Mouse (Mus musculus): ENCODE data around the gene Ccng2.

The Ccng2 gene

DNA sequence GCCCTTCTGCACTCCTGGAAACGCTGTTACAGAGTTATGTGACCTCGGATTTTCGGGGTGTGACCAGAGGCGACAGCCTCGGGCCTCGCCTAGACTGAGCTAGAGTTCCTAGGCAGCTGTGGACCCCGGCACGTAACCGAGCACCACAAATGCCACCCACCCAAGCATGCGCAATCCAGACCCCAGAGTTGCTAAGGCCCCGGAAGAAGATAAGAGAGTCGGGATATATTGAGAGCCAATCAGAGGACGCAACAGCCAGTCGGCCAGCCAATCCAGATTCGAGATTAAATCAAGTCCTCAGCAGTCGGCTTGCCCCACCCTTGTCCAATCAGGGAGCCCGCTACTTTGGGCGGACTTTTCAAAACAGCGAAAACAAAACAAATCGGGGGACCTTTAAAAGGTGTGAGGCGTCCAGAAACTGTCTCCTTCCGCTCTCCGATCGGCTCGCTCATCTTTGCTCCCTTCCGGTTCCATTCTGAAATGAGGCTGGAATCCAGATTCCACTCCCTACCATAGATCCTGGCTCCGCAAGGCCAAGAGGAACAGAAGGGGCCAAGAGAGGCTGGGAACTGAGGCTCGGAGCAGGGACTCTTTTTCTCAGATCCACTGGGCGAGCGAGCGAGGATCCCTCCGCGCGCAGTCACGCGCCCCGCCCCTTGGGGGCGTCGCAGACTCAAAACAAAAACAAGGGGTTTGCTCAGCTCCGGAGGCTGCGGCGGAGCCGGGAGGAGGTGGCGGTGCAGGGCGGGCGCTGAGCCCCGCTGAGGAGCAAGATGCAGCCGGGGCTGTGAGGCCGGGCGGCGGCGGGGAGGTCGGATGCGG lies at the start of gene Ccng2:
TSS of gene Ccng2 (plus strand) at position 375 of the 822 bp plus-strand sequence.
- peak; percentile 98 for DNase-seq

DNA sequence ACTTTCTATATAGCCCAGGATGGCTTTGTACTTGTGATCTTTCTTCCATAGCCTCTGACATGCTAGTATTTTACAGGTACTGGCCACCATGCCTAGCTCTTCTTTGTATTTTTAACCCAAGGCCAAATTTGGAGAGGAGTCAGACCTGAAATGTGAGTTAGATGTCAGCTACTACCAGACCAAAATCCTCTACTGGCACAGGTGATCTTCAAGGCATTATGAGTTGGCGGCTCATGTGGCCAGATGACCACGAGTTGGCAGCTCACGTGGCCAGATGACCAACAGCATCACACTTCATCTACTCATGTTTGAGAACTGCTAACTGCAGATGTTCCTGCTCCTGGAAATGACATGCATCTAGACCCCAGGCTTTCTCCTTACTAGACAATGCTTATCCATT lies 48.7 kb upstream of the Ccng2 start:
- no peak for DNase-seq

DNA sequence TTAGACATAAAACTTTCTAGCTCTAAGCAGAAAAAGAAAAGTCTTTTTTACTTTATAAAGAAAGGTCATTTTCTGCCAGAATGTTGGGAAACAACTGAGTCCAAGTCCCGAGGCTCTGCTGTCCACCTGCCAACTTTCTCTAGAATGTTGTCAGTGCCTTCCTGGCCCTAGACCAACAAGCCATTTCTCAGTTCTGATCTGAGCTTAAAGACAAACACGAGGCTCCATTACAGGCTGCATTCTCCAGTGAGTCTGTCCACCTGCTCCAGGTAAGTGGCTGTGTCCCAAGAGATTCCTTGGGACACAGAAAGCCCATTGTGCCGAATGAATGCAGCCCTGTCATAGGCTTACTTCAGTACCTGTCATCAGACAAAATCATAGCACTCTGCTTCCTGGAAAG lies 45.4 kb upstream of the Ccng2 start:
- peak; percentile 63 for DNase-seq

DNA sequence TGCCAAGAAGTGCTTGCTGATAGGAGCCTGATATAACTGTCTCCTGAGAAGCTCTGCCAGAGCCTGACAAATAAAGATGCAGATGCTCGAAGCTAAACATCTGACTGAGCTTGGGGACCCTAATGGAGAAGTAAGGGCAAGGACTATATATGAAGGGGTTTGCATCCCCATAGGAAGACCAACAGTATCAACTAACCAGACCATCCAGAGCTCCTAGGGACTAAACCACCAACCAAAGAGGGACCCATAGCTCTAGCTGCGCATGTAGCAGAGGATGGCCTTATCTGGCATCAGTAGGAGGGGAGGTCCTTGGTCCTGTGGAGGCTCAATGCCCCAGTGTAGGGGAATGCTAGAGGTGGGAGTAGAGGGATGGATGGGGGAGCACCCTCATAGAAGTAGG lies 42.5 kb upstream of the Ccng2 start:
- DNase-seq = no peak

DNA sequence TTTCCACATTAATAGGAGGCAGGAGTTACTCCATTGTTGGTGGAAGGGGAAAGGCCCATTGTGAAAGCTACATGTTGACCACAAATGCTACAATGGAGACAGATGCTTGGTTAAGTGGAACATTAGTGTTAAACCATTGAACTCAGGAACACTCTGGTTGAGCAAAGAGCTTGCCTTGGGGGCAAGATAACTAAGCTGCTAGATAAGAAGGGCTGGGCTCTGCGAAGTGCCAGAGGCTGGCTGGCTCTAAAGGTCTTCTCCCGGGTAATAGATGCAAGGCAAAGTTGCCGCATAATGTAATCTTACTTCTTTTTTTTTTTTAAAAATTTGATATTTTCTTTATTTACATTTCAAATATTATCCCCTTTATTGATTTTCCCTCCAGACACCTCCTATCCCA lies 39.9 kb upstream of the Ccng2 start:
- no peak for DNase-seq

DNA sequence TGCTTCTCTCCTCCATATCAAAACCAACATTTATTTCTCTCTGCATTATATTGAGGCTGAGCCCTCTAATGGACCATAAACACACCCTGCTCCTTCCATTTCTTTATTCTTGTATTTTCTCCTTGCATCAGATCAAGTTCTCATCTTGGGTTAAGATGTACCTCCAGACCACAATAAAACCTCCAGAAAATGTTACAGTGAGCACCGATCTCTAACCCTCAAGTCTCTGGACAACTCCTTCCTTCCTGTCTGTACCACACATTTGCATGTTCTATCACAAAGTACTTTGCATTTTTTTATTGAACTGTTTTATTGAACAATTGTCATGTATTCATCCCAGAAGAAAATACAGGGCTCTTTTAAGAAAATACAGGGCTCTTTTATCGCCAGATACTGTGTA lies 37.5 kb upstream of the Ccng2 start:
- no peak for DNase-seq

DNA sequence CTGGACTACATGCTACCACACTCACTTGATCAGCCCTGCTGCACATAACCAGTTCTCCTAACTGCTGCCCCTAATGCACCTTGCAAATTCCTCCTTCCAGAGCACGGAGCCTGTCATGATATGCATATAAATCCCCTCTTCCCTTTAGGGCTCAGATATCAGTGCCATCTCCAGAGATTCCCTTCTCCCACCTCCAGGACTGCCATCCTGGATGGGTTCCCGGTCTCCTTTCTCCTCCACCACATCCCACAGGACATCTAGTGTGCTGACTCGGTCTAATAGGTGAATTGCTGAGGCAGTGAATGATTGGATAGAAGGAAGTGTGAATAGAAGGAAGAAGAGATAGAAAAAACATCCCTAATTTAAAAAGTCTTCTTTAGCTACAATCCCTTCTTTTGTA lies 35.3 kb upstream of the Ccng2 start:
- no peak for DNase-seq

DNA sequence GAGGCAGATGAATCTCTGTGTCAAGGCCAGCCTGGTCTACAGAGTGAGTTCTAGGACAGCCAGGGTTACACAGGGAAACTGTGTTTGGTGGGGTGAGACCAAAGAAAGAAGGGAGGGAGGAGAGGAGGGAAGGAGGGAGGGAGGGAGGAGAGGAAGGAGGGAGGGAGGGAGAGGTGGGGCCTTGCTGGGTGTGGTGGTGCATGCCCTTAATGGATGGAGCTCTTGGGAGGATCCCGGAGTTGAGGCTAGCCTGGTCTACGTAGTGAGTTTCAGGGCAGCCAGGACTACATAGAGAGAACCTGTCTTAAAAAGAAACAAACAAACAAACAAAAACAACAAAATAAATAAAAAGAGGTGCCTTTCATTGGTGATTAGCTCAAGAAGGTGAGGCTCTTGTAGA lies 34.2 kb upstream of the Ccng2 start:
- no peak for DNase-seq

DNA sequence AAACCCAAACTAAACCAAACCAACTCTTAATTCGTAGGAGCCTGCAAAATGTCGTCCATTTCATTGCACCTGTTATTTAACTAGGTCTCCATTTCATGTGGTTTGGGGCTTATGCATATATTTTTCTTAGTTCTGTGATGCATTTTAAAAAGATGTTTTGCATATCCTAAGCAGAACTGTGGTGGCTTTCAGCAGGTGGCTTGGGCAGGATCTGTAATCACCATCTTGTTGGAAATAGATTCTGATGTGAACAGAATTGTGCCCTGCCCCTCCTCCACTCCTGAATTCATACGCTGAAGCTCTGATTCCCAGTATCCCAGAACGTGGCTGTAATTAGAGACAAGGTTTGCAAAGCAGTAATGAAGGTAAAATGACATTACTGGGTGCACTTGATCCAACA lies 32.9 kb upstream of the Ccng2 start:
- DNase-seq = no peak

DNA sequence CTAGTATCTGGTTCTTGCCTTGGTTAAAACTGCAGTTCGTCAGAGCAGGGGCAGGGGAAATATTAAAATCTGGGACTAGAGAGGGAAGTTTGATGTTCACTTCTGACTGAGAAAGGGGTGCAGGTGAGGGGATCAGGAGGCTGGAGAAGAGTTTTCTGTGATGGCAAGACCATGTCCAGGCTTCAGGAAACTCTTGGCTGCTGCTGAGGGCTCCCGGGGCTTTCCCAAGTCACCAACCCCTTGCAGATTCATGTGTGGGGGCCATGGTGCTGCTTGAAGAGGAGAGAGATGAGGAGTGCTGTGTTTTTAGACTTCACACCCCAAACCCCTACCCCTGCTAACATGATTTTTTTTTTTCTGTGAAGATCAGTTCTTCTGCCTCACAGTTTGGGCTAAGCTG lies 32.5 kb upstream of the Ccng2 start:
- no peak for DNase-seq

DNA sequence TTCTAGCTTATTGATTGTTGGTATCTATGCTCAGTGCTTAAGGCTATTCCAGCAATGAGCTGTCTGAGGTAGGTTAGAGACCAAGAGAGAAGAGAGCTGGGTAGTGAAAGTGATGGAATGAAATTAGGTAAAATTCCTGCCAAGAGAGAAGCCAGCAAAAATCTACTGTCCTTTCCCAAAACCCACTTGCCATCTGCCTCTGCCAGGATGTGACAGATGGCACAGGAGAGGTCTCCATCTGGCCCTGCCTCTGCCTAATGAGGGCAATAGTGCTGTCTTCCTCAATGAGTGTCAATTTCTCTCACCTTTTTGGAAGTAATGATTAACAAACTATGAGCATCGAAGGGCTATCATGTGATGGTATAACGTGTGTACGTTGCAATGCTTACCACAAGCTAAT lies 31.2 kb upstream of the Ccng2 start:
- no peak for DNase-seq

DNA sequence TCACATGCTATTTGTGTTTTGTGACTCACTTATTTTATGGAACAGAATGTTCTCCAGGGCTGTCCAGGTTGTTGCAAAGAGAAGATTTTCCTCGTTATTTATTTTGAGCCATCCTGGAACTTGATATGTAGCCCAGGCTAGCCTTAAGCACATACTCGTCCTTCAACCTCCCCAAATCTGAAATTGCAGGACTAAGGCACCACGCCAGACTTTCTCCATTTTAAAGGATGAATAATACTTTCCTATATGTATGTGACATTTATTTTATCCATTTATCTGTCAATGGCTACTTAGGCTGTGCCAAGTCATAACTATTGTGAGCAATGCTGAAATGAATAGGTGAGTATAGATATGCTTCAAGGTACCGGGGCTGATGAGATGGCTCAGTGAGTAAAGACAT lies 30.5 kb upstream of the Ccng2 start:
- DNase-seq = no peak

DNA sequence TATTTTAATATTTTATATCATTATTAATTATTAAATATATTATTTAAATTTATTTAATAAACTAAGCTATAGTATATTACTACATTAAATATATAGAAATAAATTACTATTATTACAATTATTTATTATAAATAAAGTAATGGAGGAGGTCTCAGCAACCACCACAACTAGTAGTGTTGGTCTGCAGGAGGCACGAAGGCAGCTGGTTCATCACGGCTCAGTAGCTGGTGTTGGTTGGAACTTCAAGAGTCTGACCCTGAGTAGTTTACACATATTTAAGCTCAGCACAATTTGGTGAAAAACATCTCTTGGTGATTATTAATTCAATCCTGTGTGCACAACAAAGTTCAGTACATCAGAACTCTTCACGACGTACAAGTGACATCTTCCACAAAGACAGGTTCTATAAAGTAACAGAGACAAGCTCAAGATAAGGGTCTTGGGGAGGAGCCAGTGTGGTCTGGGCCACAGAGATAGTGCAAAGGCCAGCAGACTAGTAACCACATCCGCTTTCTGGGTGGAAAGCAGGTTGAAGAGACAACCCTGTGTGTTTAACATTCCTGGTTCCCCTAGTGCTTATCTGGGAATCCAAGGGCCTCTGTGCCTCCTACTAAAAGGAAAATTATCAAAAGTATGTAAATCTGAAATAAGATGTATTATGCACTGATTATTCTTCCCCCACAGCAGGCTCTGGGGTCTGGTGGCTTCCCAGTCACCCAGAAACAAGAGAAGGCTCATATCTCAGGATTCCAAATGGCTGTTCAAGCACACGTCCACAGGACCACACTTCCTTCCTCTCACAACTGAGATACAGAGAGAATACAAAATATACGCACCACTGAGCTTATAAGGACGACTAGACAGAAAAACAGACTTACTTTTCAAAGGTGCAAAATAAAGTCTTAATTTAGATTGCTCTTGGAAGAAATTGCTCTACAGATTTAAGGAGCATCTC lies 27.2 kb upstream of the Ccng2 start:
- DNase-seq = no peak

DNA sequence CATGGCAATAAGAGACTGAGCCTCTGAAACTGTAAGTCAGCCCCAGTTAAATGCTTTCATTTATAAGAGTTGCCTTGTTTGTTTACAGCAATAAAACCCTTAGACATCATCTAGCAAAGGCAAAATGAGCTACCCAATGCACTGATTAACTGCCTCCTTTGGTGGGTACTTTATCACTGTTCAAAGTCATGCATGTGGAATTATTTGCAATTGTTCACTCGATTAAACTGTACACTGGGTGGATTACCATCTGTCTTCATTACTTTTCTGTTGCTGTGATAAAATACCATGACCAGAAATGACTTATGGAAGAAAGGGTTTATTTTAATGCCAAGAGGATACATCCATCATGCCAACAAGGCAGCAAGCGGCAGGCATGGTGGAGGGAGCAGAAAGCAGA lies 21.8 kb upstream of the Ccng2 start:
- DNase-seq = no peak

DNA sequence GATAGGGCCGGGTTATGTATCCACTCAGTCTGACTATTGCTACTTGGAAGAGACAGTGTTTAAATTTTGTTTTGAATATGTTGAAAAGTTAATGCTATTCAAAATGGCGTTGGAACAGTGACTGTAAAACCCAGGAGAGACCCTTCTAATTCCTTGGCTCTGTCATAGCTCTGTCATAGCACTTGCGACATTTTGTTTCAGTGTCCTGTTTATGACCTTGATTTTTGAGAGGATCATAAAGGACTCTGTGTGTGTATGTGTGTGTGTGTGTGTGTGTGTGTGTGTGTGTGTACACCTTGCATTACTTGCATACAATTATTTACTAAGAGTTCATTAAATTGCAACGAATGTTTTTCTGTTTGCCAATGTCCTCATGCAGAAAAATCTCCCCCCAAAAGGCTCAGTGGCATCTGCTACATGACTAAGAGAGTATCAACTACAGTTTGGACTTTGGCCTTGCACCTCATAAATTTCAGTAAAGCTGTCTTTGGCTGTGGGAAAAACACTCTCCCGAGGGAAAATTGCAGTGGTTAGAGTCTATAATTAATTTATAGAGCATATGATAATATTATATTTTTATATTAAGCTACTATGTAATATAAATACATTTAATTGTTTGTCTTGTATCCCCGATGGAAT lies 17.0 kb upstream of the Ccng2 start:
- no peak for DNase-seq

DNA sequence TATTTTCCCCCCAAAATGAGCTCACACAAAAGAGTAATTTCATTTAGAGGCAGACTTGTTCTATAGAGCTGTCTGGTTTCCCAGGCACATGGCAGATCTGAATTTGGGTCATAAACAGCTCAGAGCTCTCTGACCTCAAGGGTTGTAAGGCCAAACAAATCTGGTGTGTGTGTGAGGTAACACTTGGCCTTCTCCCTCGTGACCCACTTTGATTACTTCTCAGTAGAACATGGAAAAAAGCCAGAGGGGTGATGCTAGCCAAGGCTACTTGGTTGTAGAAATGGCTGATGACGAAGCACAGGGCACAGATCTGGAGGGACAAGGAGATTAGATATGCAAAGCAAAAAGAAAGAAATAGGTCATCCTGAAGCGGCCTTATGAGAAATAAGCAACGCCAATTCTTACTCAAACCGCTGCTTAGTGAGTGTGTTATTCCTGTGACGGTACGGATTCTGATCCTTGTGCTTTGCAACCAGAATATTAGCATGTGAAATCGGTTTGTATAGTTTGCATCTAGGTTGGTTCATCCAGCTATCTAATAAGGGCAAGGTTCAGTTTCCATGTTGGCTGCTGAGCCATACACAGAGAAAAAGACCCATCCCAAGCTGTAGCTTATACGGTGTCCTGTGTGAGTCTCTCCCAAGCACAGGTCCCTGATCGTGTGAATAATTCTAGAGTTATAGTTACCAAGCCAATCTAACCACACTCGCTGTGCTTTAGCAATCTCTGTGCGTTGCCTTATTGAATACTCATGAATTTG lies 15.9 kb upstream of the Ccng2 start:
- DNase-seq = no peak

DNA sequence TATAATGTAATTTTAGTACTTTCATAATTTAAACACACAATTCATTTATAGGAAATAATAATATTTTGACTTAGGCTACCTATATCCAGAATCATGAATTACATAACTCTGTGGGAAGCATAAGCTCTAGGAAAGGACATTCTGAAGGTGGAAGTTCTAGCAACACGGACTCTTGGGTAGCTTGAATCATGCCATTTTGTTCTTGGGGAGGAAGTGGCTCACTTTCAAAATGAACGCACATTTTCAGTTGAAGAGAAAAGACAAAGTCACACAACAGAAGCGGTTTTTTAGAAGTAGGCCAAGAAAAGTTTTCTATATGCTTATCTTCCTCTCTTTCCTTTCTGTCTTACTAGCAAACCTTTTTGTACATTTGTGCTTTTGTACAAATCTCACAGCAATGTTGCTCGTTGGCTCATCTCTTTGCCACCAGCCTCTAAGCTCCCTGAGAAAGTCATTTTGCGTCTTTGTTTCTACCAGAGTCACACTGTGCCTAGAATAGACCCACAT lies 11.2 kb upstream of the Ccng2 start:
- DNase-seq = no peak

DNA sequence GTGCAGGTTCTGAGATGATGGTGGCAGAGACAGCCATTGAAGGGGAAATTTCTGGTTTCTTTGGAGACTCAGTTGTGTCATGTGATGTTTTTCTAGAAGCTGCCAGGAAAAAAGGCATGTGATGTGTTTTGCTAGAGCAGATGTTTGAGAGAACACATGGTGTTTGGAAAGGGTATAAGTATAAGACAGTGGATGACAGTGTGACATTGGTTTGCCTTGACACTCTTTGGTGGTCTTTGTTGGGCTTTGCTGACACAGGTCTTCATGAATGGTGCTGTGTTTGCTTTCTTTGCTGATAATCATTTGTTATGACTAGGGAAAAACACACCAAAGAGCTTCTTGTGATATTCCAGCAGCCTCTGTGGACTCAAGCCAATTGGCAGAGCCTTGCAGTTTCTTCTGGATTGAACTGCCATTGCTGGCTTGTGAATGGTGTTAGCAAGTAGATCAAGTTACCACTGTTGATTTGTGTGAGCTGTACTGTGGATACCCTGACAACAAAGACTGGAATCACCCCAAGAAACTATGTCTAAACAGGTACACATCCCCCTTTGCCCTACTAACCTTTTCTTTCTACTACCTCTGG lies 10.1 kb upstream of the Ccng2 start:
- DNase-seq = no peak

DNA sequence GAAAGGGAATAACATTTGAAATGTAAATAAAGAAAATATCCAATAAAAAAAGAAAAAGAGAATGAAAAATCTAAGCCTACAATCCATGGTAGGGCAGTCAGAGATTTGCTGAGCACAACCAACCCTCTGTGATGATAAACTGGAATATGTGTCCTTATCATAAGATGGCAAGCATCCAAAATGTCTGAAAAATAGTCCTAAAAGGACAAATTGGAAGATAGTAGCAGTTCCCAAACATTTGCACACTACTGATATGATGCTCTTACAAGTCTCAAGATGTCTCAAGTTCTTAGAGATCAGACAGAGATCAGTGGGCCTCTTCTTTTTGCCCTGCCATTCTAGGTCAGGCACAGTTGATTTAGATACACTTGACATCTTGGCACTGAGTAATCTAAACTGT lies 7.7 kb upstream of the Ccng2 start:
- DNase-seq = no peak

DNA sequence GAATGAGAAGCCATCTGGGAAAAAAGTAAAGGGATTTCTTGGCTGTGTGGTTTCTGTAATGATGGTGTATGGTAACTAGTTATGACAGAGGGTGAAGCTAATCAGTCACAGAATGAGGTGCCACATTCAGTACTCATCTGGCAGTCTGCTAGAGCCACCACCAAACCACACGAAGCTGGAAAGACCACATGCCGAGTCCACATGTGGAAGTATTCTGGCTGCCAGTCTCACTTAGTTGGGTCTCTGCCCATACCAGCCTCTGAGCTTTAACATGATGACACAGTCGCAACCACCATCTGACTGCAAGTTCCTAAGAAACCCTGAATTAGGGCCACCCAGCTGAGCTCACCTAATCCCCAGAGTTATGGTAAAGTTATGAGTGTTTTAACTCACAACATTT lies 6.1 kb upstream of the Ccng2 start:
- DNase-seq = no peak

DNA sequence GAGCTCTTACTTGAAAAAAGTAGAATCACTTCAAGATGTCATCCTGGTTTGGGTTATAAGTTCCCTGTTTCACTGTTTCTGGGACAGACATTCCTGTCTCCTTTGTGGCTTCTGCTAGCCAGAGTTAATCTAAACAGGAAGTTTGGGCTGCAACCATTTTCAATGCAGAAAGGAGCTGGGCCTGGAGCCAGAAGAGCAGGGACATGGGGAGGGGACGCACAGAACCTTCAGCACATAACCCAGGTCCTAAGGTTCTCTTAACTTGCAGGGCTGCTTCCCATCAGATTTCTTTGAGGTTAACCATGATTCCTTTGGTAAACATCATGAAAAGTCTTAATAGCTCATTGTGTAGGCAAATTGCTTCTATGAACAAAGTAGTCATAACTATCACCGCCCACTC lies 4.3 kb upstream of the Ccng2 start:
- DNase-seq = no peak

DNA sequence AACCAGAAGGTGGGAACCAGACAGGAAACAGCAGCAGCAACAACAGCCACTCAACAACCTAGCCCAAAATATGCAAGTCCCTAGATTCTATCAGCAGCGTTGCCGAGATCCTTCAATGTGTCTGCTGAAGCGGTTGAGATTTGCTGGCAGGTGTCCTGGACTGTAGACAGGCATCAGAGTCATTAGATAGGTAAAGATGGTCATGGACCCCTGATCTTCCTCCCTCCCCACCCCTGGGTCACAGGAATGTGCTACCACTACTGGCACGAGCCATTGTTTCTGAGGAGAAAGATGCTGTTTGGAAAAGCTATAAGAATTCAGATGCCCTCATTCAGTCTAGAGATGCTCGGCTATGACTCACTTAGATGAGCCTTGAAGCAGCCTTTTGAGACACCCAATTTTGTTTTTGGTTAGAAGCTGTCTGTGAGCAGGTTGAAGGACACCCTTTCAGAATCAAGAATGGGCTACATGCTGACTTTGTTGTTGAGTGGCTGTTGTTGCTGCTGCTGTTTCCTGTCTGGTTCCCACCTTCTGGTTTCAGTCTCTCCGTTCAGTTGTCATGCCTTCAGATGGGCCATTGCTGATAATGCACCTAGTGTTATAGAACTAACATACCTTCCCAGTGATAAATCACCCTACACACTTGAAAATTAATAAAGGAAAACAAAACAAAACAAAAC lies 3.5 kb upstream of the Ccng2 start:
- DNase-seq = no peak

All from kidney, postnatal 14 days (tissue).